Mouse (Mus musculus): ENCODE measurements around the gene Mrpl49.

Mrpl49 gene

GRCm38 (mm10) chr19:6042293-6042692 lies 15.3 kb downstream of the Mrpl49 start:
- in situ Hi-C loops (cut with MboI; ENCODE audit: low sequenced_read_pairs): no loop called here

GRCm38 (mm10) chr19:6040002-6040401 lies 17.6 kb downstream of the Mrpl49 start:
- in situ Hi-C loops (cut with MboI; ENCODE audit: low sequenced_read_pairs): no loop called here

DNA sequence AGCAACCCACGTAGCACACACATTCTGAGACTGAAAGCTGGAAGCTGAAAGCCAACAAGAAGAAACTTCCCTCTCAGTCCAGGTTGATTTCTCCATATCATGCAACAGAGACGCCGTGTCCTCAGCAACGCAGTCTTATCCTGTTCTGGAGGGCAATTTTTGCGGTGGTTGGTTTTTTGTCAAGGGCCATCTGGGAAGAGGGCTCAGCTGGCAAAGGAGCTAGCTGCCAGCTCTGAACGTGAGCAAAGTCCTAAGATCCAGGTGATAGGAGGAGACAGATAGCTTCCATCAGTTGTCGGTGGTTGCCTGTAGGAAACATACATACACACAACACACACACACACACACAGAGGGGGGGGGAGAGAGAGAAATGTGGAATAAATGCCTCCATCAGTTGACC lies 19.3 kb downstream of the Mrpl49 start:
- in situ Hi-C loops (cut with MboI; ENCODE audit: low sequenced_read_pairs): no loop called here

DNA sequence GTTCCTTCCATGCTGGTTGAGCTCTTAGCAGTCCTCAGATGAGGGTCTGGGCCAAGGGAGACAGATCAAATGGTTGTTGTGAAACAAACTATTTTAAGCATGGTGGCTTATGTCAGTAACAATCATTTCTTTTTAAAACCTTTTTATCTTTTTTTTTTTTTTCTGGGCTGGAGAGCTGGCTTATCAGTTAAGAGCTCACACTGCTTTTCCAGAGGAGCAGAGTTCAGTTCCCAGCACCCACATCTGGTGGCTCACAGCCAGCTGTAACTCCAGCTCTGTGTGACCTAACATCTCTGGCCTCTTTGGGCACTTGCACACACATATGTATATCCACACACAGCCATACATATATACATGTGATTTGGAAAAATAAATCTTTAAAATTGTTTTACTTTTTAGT lies 19.9 kb downstream of the Mrpl49 start:
- in situ Hi-C loops (cut with MboI; ENCODE audit: low sequenced_read_pairs): no loop called here

GRCm38 (mm10) chr19:6035966-6036585 lies 21.5 kb downstream of the Mrpl49 start:
- in situ Hi-C loops (cut with MboI; ENCODE audit: low sequenced_read_pairs): no loop called here

- in situ Hi-C loops (cut with MboI; ENCODE audit: low sequenced_read_pairs): no loop called here
Observed at GRCm38 (mm10) chr19:6030520-6031280, 26.9 kb downstream of the Mrpl49 start.

DNA sequence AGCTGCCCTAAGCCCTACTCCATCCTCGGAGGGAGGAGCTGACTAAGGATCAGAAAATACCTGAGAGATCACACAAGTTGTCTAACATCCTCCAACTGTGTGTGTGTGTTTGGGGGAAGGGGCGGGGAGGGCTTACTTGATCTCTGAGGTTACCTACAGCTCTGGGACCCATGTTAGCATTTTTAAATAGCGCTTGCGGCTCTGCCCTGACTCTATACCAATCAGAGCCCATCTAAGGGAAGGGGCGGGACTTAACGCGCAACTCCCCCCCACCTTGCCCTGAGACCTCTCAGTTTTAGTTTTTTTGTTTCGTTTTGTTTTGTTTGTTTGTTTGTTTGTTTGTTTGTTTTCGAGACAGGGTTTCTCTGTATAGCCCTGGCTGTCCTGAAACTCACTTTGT lies 28.2 kb downstream of the Mrpl49 start:
- in situ Hi-C loops (cut with MboI; ENCODE audit: low sequenced_read_pairs): no loop called here

GRCm38 (mm10) chr19:6028991-6029390 lies 28.6 kb downstream of the Mrpl49 start:
- in situ Hi-C loops (cut with MboI; ENCODE audit: low sequenced_read_pairs): no loop called here

DNA sequence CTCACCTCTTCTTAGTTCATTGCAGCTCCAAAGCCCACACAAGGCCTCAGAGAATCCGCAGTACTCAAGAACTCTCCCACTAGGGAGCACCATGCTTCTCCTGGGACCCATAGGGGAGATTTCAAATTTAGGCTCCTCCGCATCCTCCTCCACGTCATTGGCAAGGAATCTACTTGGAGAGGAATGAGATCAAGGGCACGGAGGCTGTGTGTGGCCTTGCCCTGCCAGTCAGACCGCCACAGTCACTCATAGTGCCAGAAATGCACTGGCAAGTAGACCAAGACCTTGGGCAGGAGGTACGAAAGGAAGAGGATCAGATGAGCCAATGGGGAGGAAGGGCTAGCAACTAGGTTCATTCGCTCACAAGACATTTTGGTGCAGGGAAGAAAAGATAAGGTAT lies 33.7 kb downstream of the Mrpl49 start:
- in situ Hi-C loops (cut with MboI; ENCODE audit: low sequenced_read_pairs): no loop called here

DNA sequence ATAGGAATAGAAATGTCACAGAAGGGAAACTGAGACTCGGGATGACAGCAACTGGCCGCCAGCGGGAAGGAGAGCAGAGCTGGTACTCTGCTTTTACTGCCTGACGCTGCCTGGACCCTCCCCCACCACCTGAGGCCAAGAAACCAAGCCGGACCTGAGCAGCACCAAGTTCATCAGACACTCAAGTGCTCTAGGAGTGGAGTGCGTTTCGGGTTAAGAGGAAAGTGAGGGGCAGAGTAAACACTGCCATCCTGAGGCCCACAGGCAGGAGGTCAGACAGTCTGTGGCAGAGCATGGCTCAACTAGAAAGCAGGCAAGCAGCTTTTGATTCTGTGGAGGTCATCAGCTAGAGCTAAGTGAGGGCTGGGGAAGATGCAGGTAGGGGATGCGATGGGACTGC lies 34.5 kb downstream of the Mrpl49 start:
- in situ Hi-C loops (cut with MboI; ENCODE audit: low sequenced_read_pairs): no loop called here

GRCm38 (mm10) chr19:6020276-6020675 lies 37.3 kb downstream of the Mrpl49 start:
- in situ Hi-C loops (cut with MboI; ENCODE audit: low sequenced_read_pairs): no loop called here

GRCm38 (mm10) chr19:6018142-6019089 lies 39.2 kb downstream of the Mrpl49 start:
- in situ Hi-C loops (cut with MboI; ENCODE audit: low sequenced_read_pairs): no loop called here

GRCm38 (mm10) chr19:6016532-6016931 lies 41.1 kb downstream of the Mrpl49 start:
- in situ Hi-C loops (cut with MboI; ENCODE audit: low sequenced_read_pairs): no loop called here

- in situ Hi-C loops (cut with MboI; ENCODE audit: low sequenced_read_pairs): no loop called here
Observed at GRCm38 (mm10) chr19:6015511-6016315, 41.9 kb downstream of the Mrpl49 start, which contains the start of gene Capn1. Capn1 (minus strand) TSS chr19:6015897.

- in situ Hi-C loops (cut with MboI; ENCODE audit: low sequenced_read_pairs): no loop called here
Observed at GRCm38 (mm10) chr19:6014991-6015510, 42.5 kb downstream of the Mrpl49 start.

DNA sequence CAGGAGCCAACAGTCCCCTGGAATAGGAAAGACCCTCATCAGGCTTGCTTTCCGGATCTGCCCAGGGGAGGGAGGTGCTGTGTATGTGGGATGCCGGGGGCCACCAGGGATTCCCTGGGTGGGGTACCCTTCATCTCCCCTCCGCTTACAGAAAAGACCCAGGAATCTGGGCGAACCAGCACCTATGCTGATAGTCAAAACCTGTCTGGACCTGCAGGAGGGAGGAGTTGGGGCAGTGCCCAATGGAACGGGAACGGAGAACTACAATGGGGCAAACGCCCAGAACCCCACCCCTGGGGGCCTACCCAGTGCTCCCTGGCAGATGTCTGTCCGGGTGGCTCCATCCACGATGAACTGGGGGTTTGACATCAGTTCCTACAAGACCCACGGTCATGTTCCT lies 43.9 kb downstream of the Mrpl49 start:
- in situ Hi-C loops (cut with MboI; ENCODE audit: low sequenced_read_pairs): no loop called here

GRCm38 (mm10) chr19:6009137-6009536 lies 48.4 kb downstream of the Mrpl49 start:
- in situ Hi-C loops (cut with MboI; ENCODE audit: low sequenced_read_pairs): no loop called here

- in situ Hi-C loops (cut with MboI; ENCODE audit: low sequenced_read_pairs): no loop called here
Observed at GRCm38 (mm10) chr19:6007013-6007412, 50.6 kb downstream of the Mrpl49 start.

GRCm38 (mm10) chr19:6005541-6005940 lies 52.0 kb downstream of the Mrpl49 start:
- in situ Hi-C loops (cut with MboI; ENCODE audit: low sequenced_read_pairs): no loop called here
